Mouse (Mus musculus) kidney, embryonic 16.5 days (tissue): ENCODE results near the gene Clic6. TPM values are rescaled to one million over a fixed set of nuclear protein-coding genes. Genes with fewer than 3 reads are reported as not detected.

ENCODE experiments used
- ATAC-seq: fragments of 200-750 bp; cut with Nextera tagmentation; 2 replicates; pipeline ENCODE4 v1.8.0; 2017; ENCODE audit warnings: moderate TSS enrichment; ENCODE audit not compliant: low FRiP score, low TSS enrichment
- H3K27ac ChIP-seq: fragments of 300-500 bp; sonication (generic); 2 replicates; pipeline ENCODE4 v1.5.1; 2014; ENCODE audit warnings: low read length
- H3K27me3 ChIP-seq: fragments of 300-500 bp; sonication (generic); 2 replicates; pipeline ENCODE4 v1.6.1; 2014; ENCODE audit warnings: low read length, control low read depth, mixed read lengths; ENCODE audit not compliant: insufficient read depth
- H3K36me3 ChIP-seq: fragments of 300-500 bp; sonication (generic); 2 replicates; pipeline ENCODE4 v1.6.1; 2014; ENCODE audit warnings: low read length, control low read depth, mixed read lengths; ENCODE audit not compliant: insufficient read depth
- H3K4me1 ChIP-seq: fragments of 300-500 bp; sonication (generic); 2 replicates; pipeline ENCODE4 v1.6.1; 2014; ENCODE audit warnings: low read length, control low read depth, mixed read lengths; ENCODE audit not compliant: insufficient read depth
- H3K4me2 ChIP-seq: fragments of 300-500 bp; sonication (generic); replicated peaks from 2 replicates; pipeline ENCODE4 v1.6.1; 2014; ENCODE audit warnings: low read depth, low read length
- H3K4me3 ChIP-seq: fragments of 300-500 bp; sonication (generic); 2 replicates; pipeline ENCODE4 v1.5.1; 2014; ENCODE audit warnings: mild to moderate bottlenecking, low read length
- H3K9ac ChIP-seq: fragments of 300-500 bp; sonication (generic); replicated peaks from 2 replicates; pipeline ENCODE4 v1.6.1; 2014; ENCODE audit warnings: low read length
- H3K9me3 ChIP-seq: fragments of 300-500 bp; sonication (generic); 2 replicates; pipeline ENCODE4 v1.6.1; 2016; ENCODE audit warnings: low read length, control low read depth
- WGBS: fragments of 180-500 bp; shearing (Covaris S2); extraction: QIAGEN DNeasy Blood & Tissue Kit; methylation state at CpG from one replicate; pipeline ENCODE4 v1.1.7; 2014; 5-methylcytosine and 5-hydroxymethylcytosine counted together
- polyA plus RNA-seq: library from polyadenylated mRNA; unstranded; fragments of >200 nt; fragmentation: Nextera tagmentation; extraction: Ambion mirVana; gene quantifications from 2 replicates; pipeline ENCODE4 v1.2.1, GENCODE M21; 2015

Clic6 gene
- polyA plus RNA-seq, 1 experiment from 2014 or later: 8.1 TPM

GRCm38 (mm10) chr16:92488456-92488855 is 2.9 kb downstream of the Clic6 start:
- no peak overlapping the region for H3K27ac ChIP-seq
- H3K9me3 ChIP-seq: no peaks in the 10 kb centered on the region
- H3K4me1 ChIP-seq: no peaks in the 10 kb centered on the region
- H3K36me3 ChIP-seq: no peaks in the 10 kb centered on the region
- H3K27me3 ChIP-seq: no peaks in the 10 kb centered on the region
- WGBS: 88% methylated on average over 5 of the region's 5 CpGs
- ATAC-seq: no peak
- no peak overlapping the region for H3K4me3 ChIP-seq
- H3K9ac ChIP-seq: no peak overlapping the region
- H3K4me2 ChIP-seq: no peak overlapping the region

- ATAC-seq: no peak
- no peak overlapping the region for H3K27ac ChIP-seq
These were observed 3.8 kb downstream of the Clic6 start for GRCm38 (mm10) chr16:92489356-92489755.

GRCm38 (mm10) chr16:92497851-92498588 is 12.5 kb downstream of the Clic6 start:
- Histone ChIP-seq H3K9ac (peak overlapping the region; percentile 59), H3K9me3 (no peaks in the 10 kb centered on the region), H3K4me2 (peak overlapping the region; percentile 67), H3K4me1 (peaks cover 19% of the 10 kb centered on the region), H3K27ac (no peak overlapping the region), H3K27me3 (peaks cover 35% of the 10 kb centered on the region), H3K36me3 (no peaks in the 10 kb centered on the region), H3K4me3 (peak overlapping the region; percentile 53)
- 7% methylated on average over 26 of the region's 26 CpGs for WGBS
- ATAC-seq: no peak; the same call in 1 of the 2 replicates

More at GRCm38 (mm10) chr16:92489356-92489755, 3.8 kb downstream of the Clic6 start:
- no peak overlapping the region for H3K9ac ChIP-seq
- 71% methylated on average over 9 of the region's 9 CpGs for WGBS
- H3K9me3 ChIP-seq: no peaks in the 10 kb centered on the region
- H3K4me3 ChIP-seq: no peak overlapping the region
- H3K4me1 ChIP-seq: 0 out of 2 replicates have a peak, but pooled peaks cover 2% of the 10 kb centered on the region
- no peaks in the 10 kb centered on the region for H3K27me3 ChIP-seq
- no peak overlapping the region for H3K4me2 ChIP-seq
- H3K36me3 ChIP-seq: no peaks in the 10 kb centered on the region

GRCm38 (mm10) chr16:92498589-92498981 is 13.0 kb downstream of the Clic6 start:
- Histone ChIP-seq H3K27me3 (peaks cover 35% of the 10 kb centered on the region), H3K27ac (no peak overlapping the region), H3K4me3 (peak overlapping the region; percentile 53), H3K36me3 (no peaks in the 10 kb centered on the region), H3K4me1 (peaks cover 19% of the 10 kb centered on the region), H3K4me2 (peak overlapping the region; percentile 67), H3K9ac (peak overlapping the region; percentile 59), H3K9me3 (no peaks in the 10 kb centered on the region)
- peak; percentile 60 for ATAC-seq
- 0% methylated on average over 33 of the region's 34 CpGs for WGBS

- Histone ChIP-seq H3K4me3 (peak overlapping the region; percentile 53), H3K9ac (peak overlapping the region; percentile 59), H3K4me2 (peak overlapping the region; percentile 67), H3K27me3 (peaks cover 35% of the 10 kb centered on the region), H3K36me3 (no peaks in the 10 kb centered on the region), H3K4me1 (peaks cover 18% of the 10 kb centered on the region), H3K9me3 (no peaks in the 10 kb centered on the region), H3K27ac (no peak overlapping the region)
- no peak for ATAC-seq
- 23% methylated on average over 15 of the region's 15 CpGs for WGBS
These were observed 13.8 kb downstream of the Clic6 start for GRCm38 (mm10) chr16:92499324-92499723.

GRCm38 (mm10) chr16:92500534-92500933 is 15.0 kb downstream of the Clic6 start:
- no peaks in the 10 kb centered on the region for H3K36me3 ChIP-seq
- no peak for ATAC-seq
- H3K9me3 ChIP-seq: no peaks in the 10 kb centered on the region
- H3K4me3 ChIP-seq: no peak overlapping the region
- whole genome bisulfite sequencing: 87% methylated on average over 8 of the region's 8 CpGs
- peaks cover 35% of the 10 kb centered on the region for H3K27me3 ChIP-seq
- no peak overlapping the region for H3K27ac ChIP-seq
- peaks cover 15% of the 10 kb centered on the region for H3K4me1 ChIP-seq
- no peak overlapping the region for H3K4me2 ChIP-seq
- H3K9ac ChIP-seq: no peak overlapping the region

- 66% methylated on average over 5 of the region's 5 CpGs for WGBS
- no peak overlapping the region for H3K27ac ChIP-seq
- H3K4me1 ChIP-seq: peaks cover 8% of the 10 kb centered on the region
- no peak for ATAC-seq
- H3K4me3 ChIP-seq: no peak overlapping the region
- H3K4me2 ChIP-seq: no peak overlapping the region
- H3K27me3 ChIP-seq: peaks cover 24% of the 10 kb centered on the region
- H3K9ac ChIP-seq: no peak overlapping the region
- H3K9me3 ChIP-seq: no peaks in the 10 kb centered on the region
- no peaks in the 10 kb centered on the region for H3K36me3 ChIP-seq
These were observed 17.6 kb downstream of the Clic6 start for GRCm38 (mm10) chr16:92503105-92503504.

GRCm38 (mm10) chr16:92507573-92507972 is 22.0 kb downstream of the Clic6 start:
- ATAC-seq: no peak
- H3K27me3 ChIP-seq: no peaks in the 10 kb centered on the region
- no peak overlapping the region for H3K4me3 ChIP-seq
- 65% methylated on average over 4 of the region's 4 CpGs for WGBS
- H3K4me1 ChIP-seq: no peaks in the 10 kb centered on the region; the same call in 1 of the 2 replicates
- H3K36me3 ChIP-seq: no peaks in the 10 kb centered on the region
- no peak overlapping the region for H3K4me2 ChIP-seq
- no peaks in the 10 kb centered on the region for H3K9me3 ChIP-seq
- H3K27ac ChIP-seq: no peak overlapping the region
- H3K9ac ChIP-seq: no peak overlapping the region

- Histone ChIP-seq H3K36me3 (no peaks in the 10 kb centered on the region), H3K27me3 (no peaks in the 10 kb centered on the region), H3K27ac (no peak overlapping the region), H3K4me2 (no peak overlapping the region), H3K9ac (no peak overlapping the region), H3K4me3 (no peak overlapping the region), H3K9me3 (no peaks in the 10 kb centered on the region), H3K4me1 (no peaks in the 10 kb centered on the region; the same call in 1 of the 2 replicates)
- no peak for ATAC-seq
- 72% methylated on average over 13 of the region's 13 CpGs for WGBS
These were observed 25.6 kb downstream of the Clic6 start for GRCm38 (mm10) chr16:92510835-92511772.
